Mouse (Mus musculus) cortical plate, adult 2 months (tissue): ENCODE data around the gene Mindy2.

ENCODE experiments used
- CTCF ChIP-seq: fragments of 200-500 bp; IDR thresholded peaks from 2 replicates; pipeline ENCODE4 v1.5.1; 2011; ENCODE audit warnings: mild to moderate bottlenecking, control low read depth, low read length; ENCODE audit not compliant: insufficient read depth; ENCODE audit errors: extremely low read depth
- POLR2A ChIP-seq: fragments of 200-500 bp; IDR thresholded peaks from 2 replicates; pipeline ENCODE4 v1.6.1; 2011; ENCODE audit warnings: mild to moderate bottlenecking, low read length, control low read depth; ENCODE audit not compliant: insufficient read depth; ENCODE audit errors: extremely low read depth

GRCm38 (mm10) chr9:70689926-70690325, 33.0 kb upstream of the Mindy2 start:
- TF ChIP-seq CTCF (no peak), POLR2A (no peak)
